Mouse (Mus musculus): ENCODE data around the gene Tcstv3. TPM values are rescaled to one million over a fixed set of nuclear protein-coding genes. Genes with fewer than 3 reads are reported as not detected.

Tcstv3 gene
- polyA plus RNA-seq, 1 experiment from 2014 or later = not detected

DNA sequence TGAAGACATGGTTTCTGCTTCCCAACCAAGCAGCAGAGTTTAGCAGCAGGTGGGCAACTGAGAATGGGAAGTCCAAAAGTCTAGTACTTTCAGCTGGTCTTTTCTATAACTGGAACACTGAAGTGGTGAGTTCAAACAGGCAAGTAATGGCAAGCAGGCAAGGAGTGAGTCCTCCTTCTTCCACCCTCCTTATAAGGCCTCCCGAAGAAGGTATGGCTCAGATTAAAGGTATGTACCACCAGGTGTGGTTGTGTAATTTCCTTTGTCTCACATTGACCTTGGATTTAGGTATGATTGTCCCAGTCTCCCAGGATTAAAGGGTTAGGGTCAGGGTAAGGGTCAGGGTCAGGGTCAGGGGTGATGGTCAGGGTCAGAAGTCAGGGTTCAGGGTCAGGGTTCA lies 4.0 kb downstream of the Tcstv3 start:
- no peak for ATAC-seq (ENCODE audit: low read depth)
- H3K36me3 ChIP-seq (ENCODE audit: control insufficient read depth, insufficient read depth, low read length) = no peaks in the 10 kb centered on the region
- H3K27ac ChIP-seq (ENCODE audit: low read length) = no peak overlapping the region
- no peak overlapping the region for H3K4me3 ChIP-seq (ENCODE audit: low read length)
- no peaks in the 10 kb centered on the region for H3K4me1 ChIP-seq (replicated peaks; ENCODE audit: control insufficient read depth, insufficient read depth, low read length)
- H3K4me2 ChIP-seq (ENCODE audit: low read depth, low read length) = no peak overlapping the region
- H3K9me3 ChIP-seq (ENCODE audit: control insufficient read depth, low read length) = no peaks in the 10 kb centered on the region; the same call in 1 of the 2 replicates
- H3K27me3 ChIP-seq (ENCODE audit: control insufficient read depth, insufficient read depth, low read depth, low read length) = no peaks in the 10 kb centered on the region
- WGBS = 100% methylated on average over 1 of the region's 1 CpGs
- H3K9ac ChIP-seq (ENCODE audit: low read length) = no peak overlapping the region

Other genes starting within 250 kb of the Tcstv3 start
- not detected in 2 replicates for gene Gm20767, start 176.6 kb upstream of the Tcstv3 start, polyA plus RNA-seq (2015; fragmentation: Nextera tagmentation; extraction: Ambion mirVana)
- not detected in 2 replicates for gene Gm21818, start 144.4 kb upstream of the Tcstv3 start, polyA plus RNA-seq (2015; fragmentation: Nextera tagmentation; extraction: Ambion mirVana)
- not detected in 2 replicates for gene Gm21762, start 100.9 kb upstream of the Tcstv3 start, polyA plus RNA-seq (2015; fragmentation: Nextera tagmentation; extraction: Ambion mirVana)
- not detected in 2 replicates for gene Gm21731, start 77.8 kb upstream of the Tcstv3 start, polyA plus RNA-seq (2015; fragmentation: Nextera tagmentation; extraction: Ambion mirVana)
- gene AF067061, start 53.8 kb upstream of the Tcstv3 start, polyA plus RNA-seq (2015; fragmentation: Nextera tagmentation; extraction: Ambion mirVana) = not detected in 2 replicates
- 0.34 and 0.87 TPM in 2 replicates for gene BC147527, start 16.5 kb upstream of the Tcstv3 start, polyA plus RNA-seq (2015; fragmentation: Nextera tagmentation; extraction: Ambion mirVana)